Mouse (Mus musculus) brain, adult 10 weeks (tissue): ENCODE data around the gene Proser1. TPM values are rescaled to one million over a fixed set of nuclear protein-coding genes. Genes with fewer than 3 reads are reported as not detected.

Experiments used
- polyA plus RNA-seq: library from polyadenylated mRNA; stranded (reverse); fragments of 350-450 nt; fragmentation: Illumina TruSeq; extraction: RNeasy Lipid Tissue Mini Kit (QIAGEN cat#74804); gene quantifications from one replicate; pipeline ENCODE4 v1.2.3, GENCODE M21; 2015; ENCODE audit warnings: low read depth, low replicate concordance

Proser1 gene
- polyA plus RNA-seq, result 12.4 TPM

GRCm38 (mm10) chr3:53463046-53463764, at the start of gene Proser1, which contains the start of gene Nhlrc3:
Gene Proser1, plus strand, starts transcription at chr3:53463666.
Gene Nhlrc3, minus strand, starts transcription at chr3:53463332.

GRCm38 (mm10) chr3:53488353-53488752, 24.9 kb downstream of the Proser1 start, which contains the start of gene Stoml3:
Gene Stoml3, plus strand, starts transcription at chr3:53488653.

Other genes starting within 250 kb of the Proser1 start
- gene Nhlrc3, start 334 bp upstream of the Proser1 start, polyA plus RNA-seq, result 6.1 TPM
- gene Stoml3, start 25.0 kb downstream of the Proser1 start, polyA plus RNA-seq, result 1.2 TPM
- 0.77 TPM for gene Frem2, start 193.7 kb downstream of the Proser1 start, polyA plus RNA-seq